Mouse (Mus musculus) heart, postnatal 0 days (tissue): ENCODE data around the gene Gpx4.

Experiments
- CTCF ChIP-seq: IDR thresholded peaks from 2 replicates; pipeline ENCODE4 v1.5.1; 2016; ENCODE audit warnings: antibody characterized with exemption, control low read depth, low read depth
- EP300 ChIP-seq: IDR thresholded peaks from 2 replicates; pipeline ENCODE4 v1.6.1; 2016; ENCODE audit warnings: antibody characterized with exemption, low read depth

DNA sequence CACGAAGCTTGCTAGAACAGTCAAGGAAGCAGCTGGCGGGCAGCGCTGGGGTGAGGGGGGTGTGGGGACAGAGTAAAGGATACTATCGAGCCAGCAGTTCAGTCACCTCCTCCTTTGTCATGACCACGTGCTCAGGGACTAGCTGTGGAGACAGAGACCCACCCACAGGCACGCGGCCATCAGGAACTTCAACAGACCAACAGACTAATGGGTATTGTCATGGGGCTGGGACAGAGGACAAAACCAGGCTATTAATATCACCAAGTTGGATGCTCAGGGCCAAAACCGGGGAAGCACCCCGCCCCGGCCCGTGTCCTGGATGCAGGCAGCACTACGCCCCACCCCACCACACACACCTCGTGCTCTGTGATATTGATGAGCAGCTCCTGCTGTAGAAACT lies 10.1 kb upstream of the Gpx4 start:
- TF ChIP-seq CTCF = no peak
- no peak for TF ChIP-seq EP300
